Mouse (Mus musculus): ENCODE results near the gene Kdr.

Gene Kdr

GRCm38 (mm10) chr5:75917231-75917630 lies 61.0 kb downstream of the Kdr start:
- no peak for DNase-seq (ENCODE audit: low spot score)

- DNase-seq (ENCODE audit: low spot score): no peak
Observed at GRCm38 (mm10) chr5:75906102-75906501, 72.2 kb downstream of the Kdr start.

GRCm38 (mm10) chr5:75900231-75900920 lies 77.9 kb downstream of the Kdr start:
- DNase-seq (ENCODE audit: low spot score): no peak

- DNase-seq (ENCODE audit: low spot score): no peak
Observed at GRCm38 (mm10) chr5:75895351-75895750, 82.9 kb downstream of the Kdr start.

- DNase-seq (ENCODE audit: low spot score): no peak
Observed at GRCm38 (mm10) chr5:75892956-75893471, 85.2 kb downstream of the Kdr start.

Data from ovary, postnatal 10 days (tissue).